ENCODE assay signal across 8 mouse cellular contexts in genomic region chr19:47337743-47338142, GRCm38 (mm10).
DNase-seq lines count a peak whose midpoint lies in the region; ATAC-seq and TF ChIP-seq lines count a peak whose summit lies in the region.

No protein-coding gene starts in this region.

- no peak for ATAC-seq in CD4-positive, CD25-positive, alpha-beta regulatory T cell, adult 4 months
- peak; percentile 43; the same call in 1 of the 2 replicates for ATAC-seq in embryonic facial prominence, embryonic 12.5 days (ENCODE audit: insufficient number of reproducible peaks, insufficient read depth, low FRiP score, low TSS enrichment)
- ATAC-seq in limb, embryonic 12.5 days (ENCODE audit: insufficient number of reproducible peaks, insufficient read depth, low FRiP score, low TSS enrichment, low read depth) = no peak
- ATAC-seq in midbrain, embryonic 16.5 days = peak; percentile 77

- peak; percentile 99 for TF ChIP-seq CTCF in heart, adult 2 months (IDR thresholded peaks at IDR 0.05)
- TF ChIP-seq CTCF in spleen, adult 2 months (IDR thresholded peaks at IDR 0.05; ENCODE audit: extremely low read depth, insufficient read depth, insufficient read length, insufficient replicate concordance) = peak; percentile 88

- H3K79me2 ChIP-seq in heart, adult 2 months (replicated peaks; ENCODE audit: control insufficient read depth, insufficient read depth, low read length) = no peaks in the 10 kb centered on the region

- H3K9me3 ChIP-seq in embryonic facial prominence, embryonic 12.5 days = no peaks in the 10 kb centered on the region
- H3K9me3 ChIP-seq in limb, embryonic 12.5 days = no peaks in the 10 kb centered on the region
- no peaks in the 10 kb centered on the region for H3K9me3 ChIP-seq in midbrain, embryonic 16.5 days (replicated peaks; ENCODE audit: control insufficient read depth, low read length, poor library complexity, severe bottlenecking)

- no peaks in the 10 kb centered on the region for H3K36me3 ChIP-seq in embryonic facial prominence, embryonic 12.5 days
- H3K36me3 ChIP-seq in heart, adult 2 months (ENCODE audit: control insufficient read depth, insufficient read depth, low read length) = no peaks in the 10 kb centered on the region
- H3K36me3 ChIP-seq in limb, embryonic 12.5 days = no peaks in the 10 kb centered on the region
- H3K36me3 ChIP-seq in midbrain, embryonic 16.5 days (ENCODE audit: control insufficient read depth, insufficient read depth, low read length) = no peaks in the 10 kb centered on the region
- H3K36me3 ChIP-seq in spleen, adult 2 months (ENCODE audit: control insufficient read depth, insufficient read depth, low read length) = no peaks in the 10 kb centered on the region

- peak overlapping the region; percentile 11; the same call in 1 of the 2 replicates for H3K9ac ChIP-seq in embryonic facial prominence, embryonic 12.5 days
- no peak overlapping the region for H3K9ac ChIP-seq in heart, adult 2 months (ENCODE audit: low read depth, low read length)
- no peak overlapping the region for H3K9ac ChIP-seq in limb, embryonic 12.5 days (replicated peaks)
- no peak overlapping the region for H3K9ac ChIP-seq in midbrain, embryonic 16.5 days (ENCODE audit: low read depth, low read length)

- H3K4me1 ChIP-seq in embryonic facial prominence, embryonic 12.5 days = peaks cover 34% of the 10 kb centered on the region
- H3K4me1 ChIP-seq in heart, adult 2 months (ENCODE audit: control insufficient read depth, insufficient read depth, low read length) = peaks cover 4% of the 10 kb centered on the region; the same call in 1 of the 2 replicates
- peaks cover 52% of the 10 kb centered on the region for H3K4me1 ChIP-seq in limb, embryonic 12.5 days (replicated peaks)
- H3K4me1 ChIP-seq in midbrain, embryonic 16.5 days (ENCODE audit: control insufficient read depth, insufficient read depth, low read length) = peaks cover 23% of the 10 kb centered on the region
- H3K4me1 ChIP-seq in spleen, adult 2 months (ENCODE audit: control insufficient read depth, insufficient read depth, insufficient read length) = no peaks in the 10 kb centered on the region

- no peak for TF ChIP-seq POLR2A in heart, adult 2 months (IDR thresholded peaks at IDR 0.05; ENCODE audit: insufficient read depth, low read depth, low read length)
- TF ChIP-seq POLR2A in spleen, adult 2 months (IDR thresholded peaks at IDR 0.05; ENCODE audit: low read depth, low read length) = no peak

- intact Hi-C loops in heart, adult 2 months (cut with DNase I) = loop anchor here (1.0 kb wide), 1 partner anchor 73 kb away; no protein-coding TSS in a partner anchor

- no peak overlapping the region for H3K4me3 ChIP-seq in embryonic facial prominence, embryonic 12.5 days
- no peak overlapping the region for H3K4me3 ChIP-seq in heart, adult 2 months
- peak overlapping the region; percentile 6; the same call in 1 of the 2 replicates for H3K4me3 ChIP-seq in limb, embryonic 12.5 days (replicated peaks)
- peak overlapping the region; percentile 5; the same call in 1 of the 2 replicates for H3K4me3 ChIP-seq in midbrain, embryonic 16.5 days (ENCODE audit: low read depth, low read length)
- no peak overlapping the region for H3K4me3 ChIP-seq in spleen, adult 2 months (ENCODE audit: extremely low read depth, insufficient read depth, insufficient read length)

- WGBS in embryonic facial prominence, embryonic 12.5 days = 30% methylated on average over 12 of the region's 12 CpGs
- WGBS in heart, adult 2 months = 30% methylated on average over 12 of the region's 12 CpGs
- 24% methylated on average over 12 of the region's 12 CpGs for WGBS in limb, embryonic 12.5 days
- 29% methylated on average over 12 of the region's 12 CpGs for WGBS in midbrain, embryonic 16.5 days
- WGBS in spleen, adult 2 months = 52% methylated on average over 12 of the region's 12 CpGs

- peak; percentile 85 for DNase-seq in CD4-positive, CD25-positive, alpha-beta regulatory T cell, adult 2 months (ENCODE audit: low read depth, low spot score)
- peak; percentile 88 to 94 for DNase-seq in heart, adult 2 months
- peak; percentile 71 to 83 for DNase-seq in kidney, adult 8-10 months
- peak; percentile 40 to 72 for DNase-seq in spleen, adult 2 months (ENCODE audit: low read depth in 1 of 2, low spot score in 2 of 2)

- no peak overlapping the region for H3K27ac ChIP-seq in embryonic facial prominence, embryonic 12.5 days
- no peak overlapping the region; the same call in 1 of the 2 replicates for H3K27ac ChIP-seq in heart, adult 2 months
- H3K27ac ChIP-seq in limb, embryonic 12.5 days = no peak overlapping the region
- H3K27ac ChIP-seq in midbrain, embryonic 16.5 days (ENCODE audit: low read length) = no peak overlapping the region
- no peak overlapping the region for H3K27ac ChIP-seq in spleen, adult 2 months (ENCODE audit: insufficient read depth, low read length)

- H3K27me3 ChIP-seq in embryonic facial prominence, embryonic 12.5 days = peaks cover 8% of the 10 kb centered on the region
- no peaks in the 10 kb centered on the region for H3K27me3 ChIP-seq in heart, adult 2 months (ENCODE audit: control insufficient read depth, insufficient read depth, low read length)
- H3K27me3 ChIP-seq in limb, embryonic 12.5 days = peaks cover 10% of the 10 kb centered on the region
- peaks cover 8% of the 10 kb centered on the region for H3K27me3 ChIP-seq in midbrain, embryonic 16.5 days (ENCODE audit: control insufficient read depth, insufficient read depth, low read depth, low read length)
- no peaks in the 10 kb centered on the region for H3K27me3 ChIP-seq in spleen, adult 2 months (ENCODE audit: control insufficient read depth, insufficient read depth, low read length)

- H3K4me2 ChIP-seq in embryonic facial prominence, embryonic 12.5 days (replicated peaks) = peak overlapping the region; percentile 60
- peak overlapping the region; percentile 47 for H3K4me2 ChIP-seq in limb, embryonic 12.5 days
- peak overlapping the region; percentile 62 for H3K4me2 ChIP-seq in midbrain, embryonic 16.5 days (ENCODE audit: low read length)

- TF ChIP-seq EP300 in heart, adult 2 months (IDR thresholded peaks at IDR 0.05; ENCODE audit: insufficient read depth, low read depth, low read length) = peak; percentile 60

Comparison
In these comparisons a context has a peak if more than half of its experiments do, and no peak if none do; other contexts are left out.
1. ATAC-seq: peak in embryonic facial prominence, embryonic 12.5 days (single experiment) and midbrain, embryonic 16.5 days (single experiment); none in CD4-positive, CD25-positive, alpha-beta regulatory T cell, adult 4 months (single experiment) and limb, embryonic 12.5 days (single experiment).
2. H3K4me3 ChIP-seq: peak in limb, embryonic 12.5 days (single experiment) and midbrain, embryonic 16.5 days (single experiment); none in embryonic facial prominence, embryonic 12.5 days (single experiment), heart, adult 2 months (single experiment) and spleen, adult 2 months (single experiment).
3. Peak in every context shown above with its lines, with median percentiles within 50 percentile points of each other: DNase-seq and H3K4me2 ChIP-seq.